Mouse (Mus musculus) cerebellum, adult 2 months (tissue): ENCODE measurements around the gene Man2a1. TPM values are rescaled to one million over a fixed set of nuclear protein-coding genes. Genes with fewer than 3 reads are reported as not detected.

Experiments used
- DNase-seq, 2 experiments: peaks; one replicate each; pipeline ENCODE4 v3.0.0; 2021
- H3K27ac ChIP-seq: fragments of 200-500 bp; 2 replicates; pipeline ENCODE4 v1.5.1; 2012; ENCODE audit warnings: low read length, control low read depth, inconsistent platforms; ENCODE audit not compliant: insufficient read depth
- H3K27me3 ChIP-seq: fragments of 200-500 bp; 2 replicates; pipeline ENCODE4 v1.6.1; 2012; ENCODE audit warnings: inconsistent platforms, mild to moderate bottlenecking, low read length, moderate library complexity; ENCODE audit not compliant: control insufficient read depth, insufficient read depth
- H3K4me1 ChIP-seq: fragments of 200-500 bp; 2 replicates; pipeline ENCODE4 v1.6.1; 2011; ENCODE audit warnings: low read length; ENCODE audit not compliant: control insufficient read depth, insufficient read depth
- H3K4me3 ChIP-seq: fragments of 200-500 bp; replicated peaks from 2 replicates; pipeline ENCODE3; 2011; ENCODE audit warnings: mild to moderate bottlenecking, low read depth, low read length, control low read depth; ENCODE audit not compliant: insufficient read depth
- CTCF ChIP-seq: fragments of 200-500 bp; IDR thresholded peaks from 2 replicates; pipeline ENCODE4 v1.5.1; 2011; ENCODE audit warnings: low read depth, mild to moderate bottlenecking, control low read depth, low read length, moderate library complexity, borderline replicate concordance; ENCODE audit not compliant: insufficient read depth
- POLR2A ChIP-seq: fragments of 200-500 bp; IDR thresholded peaks from 2 replicates; pipeline ENCODE4 v1.6.1; 2011; ENCODE audit warnings: low read length, control low read depth, borderline replicate concordance; ENCODE audit not compliant: insufficient read depth
- WGBS: fragments of 180-500 bp; shearing (Covaris S2); methylation state at CpG from one replicate; pipeline ENCODE4 v1.1.7; 2018; 5-methylcytosine and 5-hydroxymethylcytosine counted together
- polyA plus RNA-seq: library from polyadenylated mRNA; depleted of rRNA; stranded (reverse); fragments of >200 nt; gene quantifications from 2 replicates; pipeline ENCODE4 v1.2.3, GENCODE M21; 2012

The Man2a1 gene
- polyA plus RNA-seq, 1 experiment, result 5.7 TPM

DNA sequence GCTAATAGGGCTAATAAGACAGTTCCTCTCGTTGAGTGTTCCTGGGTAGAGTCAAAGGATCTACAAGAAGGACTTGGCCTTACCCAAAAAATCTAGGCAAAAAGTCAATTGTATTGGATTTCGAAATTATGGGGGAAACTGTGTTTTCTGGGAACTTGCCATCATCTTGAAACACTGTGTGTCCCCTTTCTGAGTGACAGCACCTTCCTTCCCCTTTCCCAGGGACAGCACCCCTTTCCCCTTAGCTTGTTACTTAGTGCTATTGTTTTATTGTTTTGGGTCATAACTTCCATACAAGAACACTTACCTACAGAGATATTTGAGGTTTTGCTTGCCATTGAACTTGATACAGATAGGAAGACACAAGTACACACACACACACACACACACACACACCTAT lies 8.2 kb upstream of the Man2a1 start:
- Histone ChIP-seq H3K4me1 (no peaks in the 10 kb centered on the region), H3K4me3 (no peak overlapping the region), H3K27ac (no peak overlapping the region), H3K27me3 (no peaks in the 10 kb centered on the region)
- TF ChIP-seq POLR2A, result no peak
- TF ChIP-seq CTCF, result no peak
- 87% methylated on average over 2 of the region's 2 CpGs for WGBS
- no peak for DNase-seq

GRCm38 (mm10) chr17:64592788-64593187 lies 7.7 kb upstream of the Man2a1 start:
- no peak for TF ChIP-seq CTCF
- no peak for TF ChIP-seq POLR2A
- Histone ChIP-seq H3K4me1 (no peaks in the 10 kb centered on the region), H3K27me3 (no peaks in the 10 kb centered on the region), H3K4me3 (no peak overlapping the region), H3K27ac (no peak overlapping the region)
- no peak for DNase-seq
- 40% methylated on average over 3 of the region's 3 CpGs for WGBS

DNA sequence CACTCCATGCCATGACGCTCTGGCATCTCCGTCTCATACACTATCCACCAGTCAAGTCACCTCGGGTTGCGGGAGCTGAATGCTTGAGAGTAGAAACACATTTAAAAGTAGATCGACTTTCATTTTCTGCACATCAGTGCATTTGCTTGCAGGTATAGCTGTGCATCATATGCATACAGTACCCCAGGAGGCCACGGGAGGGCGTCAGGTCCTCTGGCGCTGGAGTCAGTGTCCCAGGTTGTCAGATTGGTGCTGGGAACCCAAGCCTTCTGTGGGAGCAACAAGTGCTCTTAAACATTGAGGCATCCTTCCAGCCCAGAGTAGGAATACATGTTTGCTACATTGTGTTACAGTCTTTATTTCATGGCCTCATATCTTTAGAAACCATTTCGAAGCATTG lies 2.8 kb upstream of the Man2a1 start:
- H3K4me3 ChIP-seq, result no peak overlapping the region
- TF ChIP-seq CTCF, result no peak
- TF ChIP-seq POLR2A, result no peak
- 89% methylated on average over 9 of the region's 9 CpGs for WGBS
- H3K4me1 ChIP-seq, result no peaks in the 10 kb centered on the region
- H3K27ac ChIP-seq, result no peak overlapping the region
- H3K27me3 ChIP-seq, result no peaks in the 10 kb centered on the region
- no peak for DNase-seq

GRCm38 (mm10) chr17:64599916-64600315 lies 620 bp upstream of the Man2a1 start:
- H3K4me3 ChIP-seq, result peak overlapping the region; percentile 83
- peak overlapping the region; percentile 73 for H3K27ac ChIP-seq
- DNase-seq, result peak in 1 of 2 experiments; percentile 58
- H3K27me3 ChIP-seq, result no peaks in the 10 kb centered on the region
- TF ChIP-seq CTCF (peak; percentile 5; the same call in 1 of the 2 replicates), POLR2A (no peak)
- 13% methylated on average over 4 of the region's 4 CpGs for WGBS
- H3K4me1 ChIP-seq, result no peaks in the 10 kb centered on the region

GRCm38 (mm10) chr17:64601091-64601750 lies 685 bp downstream of the Man2a1 start:
- Histone ChIP-seq H3K27ac (no peak overlapping the region), H3K4me1 (no peaks in the 10 kb centered on the region), H3K4me3 (peak overlapping the region; percentile 74), H3K27me3 (no peaks in the 10 kb centered on the region)
- peak; percentile 64 to 74 for DNase-seq
- WGBS, result under 1% methylated on average over 72 of the region's 73 CpGs
- TF ChIP-seq POLR2A, result no peak
- TF ChIP-seq CTCF, result no peak

GRCm38 (mm10) chr17:64601751-64602578 lies 1.4 kb downstream of the Man2a1 start:
- H3K4me1 ChIP-seq, result no peaks in the 10 kb centered on the region
- WGBS, result 8% methylated on average over 44 of the region's 44 CpGs
- DNase-seq, result peak; percentile 42 to 43
- H3K27me3 ChIP-seq, result no peaks in the 10 kb centered on the region
- no peak for TF ChIP-seq POLR2A
- TF ChIP-seq CTCF, result no peak
- H3K4me3 ChIP-seq, result peak overlapping the region; percentile 74
- H3K27ac ChIP-seq, result no peak overlapping the region

GRCm38 (mm10) chr17:64603134-64603533 lies 2.6 kb downstream of the Man2a1 start:
- WGBS, result 74% methylated on average over 9 of the region's 9 CpGs
- Histone ChIP-seq H3K27ac (no peak overlapping the region), H3K4me1 (no peaks in the 10 kb centered on the region), H3K4me3 (no peak overlapping the region), H3K27me3 (no peaks in the 10 kb centered on the region)
- TF ChIP-seq POLR2A (no peak), CTCF (no peak)
- no peak for DNase-seq

DNA sequence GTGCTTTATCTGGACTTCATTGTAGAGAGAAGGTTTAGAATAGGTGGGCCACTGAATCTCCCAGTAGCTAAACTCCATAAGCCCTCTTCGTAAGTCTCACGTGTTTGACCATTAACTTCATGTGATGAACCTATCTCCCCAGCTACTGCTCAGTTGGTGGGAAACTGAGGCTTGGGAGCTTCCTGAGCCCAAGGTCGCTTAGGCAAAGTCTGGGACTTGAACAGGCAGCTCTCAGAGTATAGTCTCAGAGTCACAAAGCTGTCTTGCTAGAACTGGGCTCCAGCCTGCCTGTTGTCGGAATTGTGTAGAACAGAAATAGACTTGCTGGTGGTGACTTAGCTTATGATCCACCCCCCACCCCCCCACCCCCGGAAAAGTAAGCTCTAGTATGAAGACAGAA lies 3.0 kb downstream of the Man2a1 start:
- Histone ChIP-seq H3K4me3 (no peak overlapping the region), H3K4me1 (no peaks in the 10 kb centered on the region), H3K27ac (no peak overlapping the region), H3K27me3 (no peaks in the 10 kb centered on the region)
- TF ChIP-seq CTCF, result no peak
- TF ChIP-seq POLR2A, result no peak
- DNase-seq, result no peak
- WGBS, result 74% methylated on average over 5 of the region's 5 CpGs
